Mouse (Mus musculus): Measurements from ENCODE around the gene Klhl34. TPM values are rescaled to one million over a fixed set of nuclear protein-coding genes. Genes with fewer than 3 reads are reported as not detected.

Gene Klhl34
- polyA plus RNA-seq (2014; fragmentation: Illumina TruSeq; extraction: RNeasy Lipid Tissue Mini Kit (QIAGEN cat#74804); ENCODE audit: low read depth, low replicate concordance), result not detected

DNA sequence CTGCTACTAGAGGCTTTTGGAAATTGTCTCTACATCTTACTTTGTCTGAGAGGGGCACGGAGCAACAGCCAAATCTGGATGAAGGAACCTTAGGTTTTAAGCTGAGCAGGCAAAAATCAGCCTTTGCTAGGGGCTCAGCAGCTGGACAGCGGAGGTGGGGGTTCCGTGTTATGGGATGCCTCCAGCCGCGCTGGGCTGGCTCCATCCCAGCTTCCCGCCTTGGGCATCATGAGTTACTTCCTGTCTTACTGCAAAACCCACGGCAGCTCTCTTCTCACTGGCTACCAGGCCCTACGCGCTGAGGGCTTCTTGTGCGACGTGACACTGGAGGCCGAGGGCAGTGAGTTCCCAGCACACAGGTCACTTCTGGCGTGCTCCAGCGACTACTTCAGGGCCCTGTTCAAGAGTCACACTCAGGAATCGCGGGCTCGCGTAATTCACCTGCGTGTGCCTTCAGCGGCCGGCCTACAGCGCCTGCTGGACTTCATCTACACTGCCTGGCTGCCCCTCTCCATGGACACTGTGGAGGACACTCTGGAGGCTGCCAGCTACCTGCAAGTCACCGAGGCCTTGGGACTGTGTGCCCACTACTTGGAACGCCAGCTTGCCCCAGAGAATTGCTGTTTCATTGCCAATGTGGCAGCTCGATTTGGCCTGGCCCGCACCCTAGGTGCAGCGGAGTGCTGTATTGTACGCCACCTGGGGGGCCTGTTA, at the start of gene Klhl34:
Gene Klhl34, plus strand, starts transcription at position 229 of the 714 bp plus-strand sequence.

Other genes starting within 250 kb of the Klhl34 start
- 4.3 TPM for gene Yy2, start 249.4 kb upstream of the Klhl34 start, polyA plus RNA-seq (2014; fragmentation: Illumina TruSeq; extraction: RNeasy Lipid Tissue Mini Kit (QIAGEN cat#74804); ENCODE audit: low read depth, low replicate concordance)
- 10.0 TPM for gene Mbtps2, start 219.7 kb upstream of the Klhl34 start, polyA plus RNA-seq (2014; fragmentation: Illumina TruSeq; extraction: RNeasy Lipid Tissue Mini Kit (QIAGEN cat#74804); ENCODE audit: low read depth, low replicate concordance)
- 99.0 TPM for gene Smpx, start 119.5 kb upstream of the Klhl34 start, polyA plus RNA-seq (2014; fragmentation: Illumina TruSeq; extraction: RNeasy Lipid Tissue Mini Kit (QIAGEN cat#74804); ENCODE audit: low read depth, low replicate concordance)
- 1.9 TPM for gene Cnksr2, start 224.9 kb downstream of the Klhl34 start, polyA plus RNA-seq (2014; fragmentation: Illumina TruSeq; extraction: RNeasy Lipid Tissue Mini Kit (QIAGEN cat#74804); ENCODE audit: low read depth, low replicate concordance)